Mouse (Mus musculus): ENCODE results near the gene Trpv4. TPM values are rescaled to one million over a fixed set of nuclear protein-coding genes. Genes with fewer than 3 reads are reported as not detected.

The Trpv4 gene
- polyA plus RNA-seq, 1 experiment, result 1.5 TPM

DNA sequence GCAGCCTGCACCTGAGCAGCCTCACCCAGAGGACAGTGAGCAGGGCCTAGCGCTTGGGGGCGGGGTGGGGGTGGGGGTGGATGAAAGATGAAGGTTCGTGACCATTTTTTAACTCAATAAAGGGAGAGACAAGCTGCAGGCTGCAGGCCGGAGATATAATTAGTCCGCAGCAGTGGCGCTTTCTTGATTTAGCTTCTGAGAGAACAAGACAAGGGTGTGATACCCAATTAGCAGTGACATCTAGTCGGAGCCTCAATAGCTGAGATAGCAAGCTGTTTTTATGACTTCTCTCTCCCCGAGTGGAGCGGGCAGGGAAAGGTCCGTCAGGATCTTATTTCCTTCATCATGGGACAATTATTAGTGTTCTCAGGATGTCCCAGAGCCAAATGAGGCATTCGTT, 83.2 kb downstream of the Trpv4 start:
- peaks cover 10% of the 10 kb centered on the region; the same call in 1 of the 2 replicates for H3K4me1 ChIP-seq
- H3K4me3 ChIP-seq (replicated peaks), result no peak overlapping the region
- TF ChIP-seq FLI1 (IDR thresholded peaks at IDR 0.05; ENCODE audit: low read length), result no peak
- no peak for TF ChIP-seq GATA1 (IDR thresholded peaks at IDR 0.05; ENCODE audit: borderline replicate concordance, low read length)
- H3K36me3 ChIP-seq (replicated peaks; ENCODE audit: low read length), result no peaks in the 10 kb centered on the region
- H3K27me3 ChIP-seq (replicated peaks), result peaks cover 88% of the 10 kb centered on the region
- H3K9me3 ChIP-seq, result no peaks in the 10 kb centered on the region

GRCm38 (mm10) chr5:114573920-114574628, 84.1 kb downstream of the Trpv4 start:
- H3K4me1 ChIP-seq, result peaks cover 10% of the 10 kb centered on the region; the same call in 1 of the 2 replicates
- no peaks in the 10 kb centered on the region for H3K9me3 ChIP-seq
- H3K36me3 ChIP-seq (replicated peaks; ENCODE audit: low read length), result no peaks in the 10 kb centered on the region
- TF ChIP-seq FLI1 (IDR thresholded peaks at IDR 0.05; ENCODE audit: low read length), result no peak
- no peak for TF ChIP-seq GATA1 (IDR thresholded peaks at IDR 0.05; ENCODE audit: borderline replicate concordance, low read length)
- peaks cover 88% of the 10 kb centered on the region for H3K27me3 ChIP-seq (replicated peaks)
- no peak overlapping the region for H3K4me3 ChIP-seq (replicated peaks)

GRCm38 (mm10) chr5:114572997-114573396, 85.2 kb downstream of the Trpv4 start:
- no peaks in the 10 kb centered on the region for H3K9me3 ChIP-seq
- peaks cover 94% of the 10 kb centered on the region for H3K27me3 ChIP-seq (replicated peaks)
- no peaks in the 10 kb centered on the region for H3K36me3 ChIP-seq (replicated peaks; ENCODE audit: low read length)
- peaks cover 15% of the 10 kb centered on the region for H3K4me1 ChIP-seq
- H3K4me3 ChIP-seq (replicated peaks), result no peak overlapping the region
- TF ChIP-seq GATA1 (IDR thresholded peaks at IDR 0.05; ENCODE audit: borderline replicate concordance, low read length) (no peak), FLI1 (IDR thresholded peaks at IDR 0.05; ENCODE audit: low read length) (no peak)

Other genes with a start within 250 kb of the Trpv4 start
- gene Mmab, start 214.4 kb downstream of the Trpv4 start, polyA plus RNA-seq (2012; ENCODE audit: insufficient read depth, low replicate concordance), result 16.0 and 19.4 TPM in 2 replicates
- 131 and 255 TPM in 2 replicates for gene Mvk, start 214.2 kb downstream of the Trpv4 start, polyA plus RNA-seq (2012; ENCODE audit: insufficient read depth, low replicate concordance)
- 0.34 and 9.8 TPM in 2 replicates for gene Fam222a, start 90.4 kb downstream of the Trpv4 start, polyA plus RNA-seq (2012; ENCODE audit: insufficient read depth, low replicate concordance)
- 38.6 and 56.2 TPM in 2 replicates for gene Gltp, start 32.6 kb upstream of the Trpv4 start, polyA plus RNA-seq (2012; ENCODE audit: insufficient read depth, low replicate concordance)
- gene Tchp, start 49.3 kb upstream of the Trpv4 start, polyA plus RNA-seq (2012; ENCODE audit: insufficient read depth, low replicate concordance), result 7.0 and 10.0 TPM in 2 replicates
- 99.9 and 118 TPM in 2 replicates for gene Ankrd13a, start 116.3 kb upstream of the Trpv4 start, polyA plus RNA-seq (2012; ENCODE audit: insufficient read depth, low replicate concordance)
- 48.3 and 136 TPM in 2 replicates for gene Git2, start 117.1 kb upstream of the Trpv4 start, polyA plus RNA-seq (2012; ENCODE audit: insufficient read depth, low replicate concordance)
- 24.5 and 89.4 TPM in 2 replicates for gene 1500011B03Rik, start 165.0 kb upstream of the Trpv4 start, polyA plus RNA-seq (2012; ENCODE audit: insufficient read depth, low replicate concordance)
- 0.20 TPM in 1 of 2 replicates, not detected in the other for gene 4930519G04Rik, start 195.2 kb upstream of the Trpv4 start, polyA plus RNA-seq (2012; ENCODE audit: insufficient read depth, low replicate concordance)
- not detected in 2 replicates for gene Gm9936, start 200.3 kb upstream of the Trpv4 start, polyA plus RNA-seq (2012; ENCODE audit: insufficient read depth, low replicate concordance)
- 8.6 TPM in 1 of 2 replicates, not detected in the other for gene Oasl2, start 238.5 kb upstream of the Trpv4 start, polyA plus RNA-seq (2012; ENCODE audit: insufficient read depth, low replicate concordance)

Measured in megakaryocyte, embryonic 14.5 days (primary cell).